Comparison of ENCODE assay signal across 24 mouse cellular contexts in the genomic region with DNA sequence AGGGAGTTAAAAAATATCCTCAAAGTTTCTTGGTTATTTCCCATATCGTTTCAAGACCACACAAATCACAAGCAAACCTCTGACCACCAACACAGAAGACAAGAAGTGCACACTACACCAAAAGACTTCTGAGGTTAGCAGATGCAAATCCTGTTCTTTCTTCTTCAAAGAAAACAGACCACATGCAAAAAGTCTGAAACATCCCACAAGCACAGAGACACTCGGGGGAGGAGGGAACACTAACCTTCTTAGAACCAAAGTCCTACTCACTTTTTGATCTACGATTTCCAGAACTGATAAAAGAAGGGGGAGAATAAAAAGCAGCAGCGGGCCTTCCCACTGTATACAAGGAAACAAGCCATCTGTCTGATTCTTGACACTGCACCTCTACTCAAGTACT. TPM values are rescaled to one million over a fixed set of nuclear protein-coding genes. Genes with fewer than 3 reads are reported as not detected.
DNase-seq lines count a peak whose midpoint lies in the region; ATAC-seq and TF ChIP-seq lines count a peak whose summit lies in the region.
"Had no signal": no experiment of that assay in that cellular context is flagged by ENCODE, and none has a peak within 500 bp of the region (broad histone marks: within the 10 kb centered on the region; RNA-seq: fewer than 3 reads in every experiment).

No protein-coding gene starts in this region.

- intact Hi-C loops in left cerebral cortex, postnatal 10 days (cut with DNase I) = no loop called here

- H3K36me3 ChIP-seq in testis, adult 2 months (ENCODE audit: control insufficient read depth, insufficient read depth, low read length) = no peaks in the 10 kb centered on the region
- no peaks in the 10 kb centered on the region for H3K36me3 ChIP-seq in splenic B cell, adult 2 months (ENCODE audit: control insufficient read depth, insufficient read depth, low read length, poor library complexity, severe bottlenecking)
- H3K36me3 ChIP-seq: forebrain, embryonic 10.5 days; heart, embryonic 13.5 days; neural tube, embryonic 12.5 days had no signal

- peak overlapping the region; percentile 62; the same call in 1 of the 2 replicates for H3K27ac ChIP-seq in testis, adult 2 months (ENCODE audit: control insufficient read depth, insufficient read depth, low read depth, low read length)
- H3K27ac ChIP-seq: forebrain, embryonic 10.5 days; heart, embryonic 13.5 days; hindbrain, postnatal 0 days; neural tube, embryonic 12.5 days; stomach, postnatal 0 days had no signal

- no peak overlapping the region for H3K4me3 ChIP-seq in testis, adult 2 months (ENCODE audit: control insufficient read depth, low read depth, low read length)
- H3K4me3 ChIP-seq: forebrain, embryonic 10.5 days; heart, embryonic 13.5 days; neural tube, embryonic 12.5 days had no signal

- TF ChIP-seq POLR2A in testis, adult 2 months (IDR thresholded peaks at IDR 0.05; ENCODE audit: control insufficient read depth, low read depth, low read length) = no peak

- no peak for TF ChIP-seq CTCF in testis, adult 2 months (IDR thresholded peaks at IDR 0.05; ENCODE audit: control insufficient read depth, insufficient read depth, insufficient replicate concordance, low read depth, low read length)

- no peaks in the 10 kb centered on the region for H3K27me3 ChIP-seq in testis, adult 2 months (ENCODE audit: control insufficient read depth, insufficient read depth, low read length)
- H3K27me3 ChIP-seq in splenic B cell, adult 2 months (ENCODE audit: control insufficient read depth, insufficient read depth, low read length, poor library complexity, severe bottlenecking) = no peaks in the 10 kb centered on the region
- H3K27me3 ChIP-seq: heart, embryonic 13.5 days; neural tube, embryonic 12.5 days had no signal

- DNase-seq in testis, postnatal 14 days (ENCODE audit: low spot score) = no peak
- peak; percentile 70 for DNase-seq in CD4-positive, CD25-positive, alpha-beta regulatory T cell, adult 2 months (ENCODE audit: low read depth, low spot score)
- DNase-seq in splenic B cell, adult 2 months (ENCODE audit: low read depth, low spot score) = peak; percentile 52
- no peak for DNase-seq in lung, adult 18-20 months
- DNase-seq in left cerebral cortex, postnatal 10 days (ENCODE audit: extremely low spot score in 1 of 2, low spot score in 2 of 2) = no peak
- DNase-seq: cerebellum, adult 18-20 months; cerebellum, postnatal 14 days; gastrocnemius, postnatal 10 days; heart, adult 18-20 months; heart, postnatal 14 days; kidney, adult 18-20 months; kidney, postnatal 10 days; liver, postnatal 0 days; lung, postnatal 10 days; retina, postnatal 1 day; right cerebral cortex, postnatal 25 days had no signal

- H3K4me1 ChIP-seq in testis, adult 2 months (ENCODE audit: control insufficient read depth, insufficient read depth, low read length) = no peaks in the 10 kb centered on the region

- peak; percentile 88 for ATAC-seq in activated CD4-positive, CD25-positive, alpha-beta regulatory T cell, adult 4 months
- ATAC-seq: forebrain, embryonic 16.5 days; hindbrain, postnatal 0 days; liver, postnatal 0 days had no signal

RNA-seq across cellular contexts. Expression of gene Dennd5a, which starts 9.0 kb away (rescaled TPM):
- 41.1 and 41.3 TPM in 2 replicates for polyA plus RNA-seq in testis, adult 2 months (2012; rRNA removed)
- polyA plus RNA-seq in activated CD4-positive, CD25-positive, alpha-beta regulatory T cell, adult 4 months (2017; shearing (Covaris generic)) = 10 to 100 TPM; 29.7 to 34.8 TPM
- total RNA-seq in left cerebral cortex, postnatal 10 days (2021) = 100 to 1,000 TPM; 150 to 152 TPM

RNA-seq across cellular contexts. Expression of gene Tmem41b, which starts 35.4 kb away (rescaled TPM):
- polyA plus RNA-seq in testis, adult 2 months (2012; rRNA removed) = 43.2 and 54.8 TPM in 2 replicates
- 10 to 100 TPM; 31.6 to 35.3 TPM for polyA plus RNA-seq in activated CD4-positive, CD25-positive, alpha-beta regulatory T cell, adult 4 months (2017; shearing (Covaris generic))
- total RNA-seq in left cerebral cortex, postnatal 10 days (2021) = 10 to 100 TPM; 53.1 to 55.0 TPM

Comparison
In these comparisons a context has a peak if more than half of its experiments do, and no peak if none do; other contexts are left out.
1. DNase-seq: peak in CD4-positive, CD25-positive, alpha-beta regulatory T cell, adult 2 months (single experiment) and splenic B cell, adult 2 months (single experiment); none in testis, postnatal 14 days (single experiment), lung, adult 18-20 months (0 of 2) and left cerebral cortex, postnatal 10 days (0 of 2).